Mouse (Mus musculus): Measurements from ENCODE around the gene Fam20a.

DNA sequence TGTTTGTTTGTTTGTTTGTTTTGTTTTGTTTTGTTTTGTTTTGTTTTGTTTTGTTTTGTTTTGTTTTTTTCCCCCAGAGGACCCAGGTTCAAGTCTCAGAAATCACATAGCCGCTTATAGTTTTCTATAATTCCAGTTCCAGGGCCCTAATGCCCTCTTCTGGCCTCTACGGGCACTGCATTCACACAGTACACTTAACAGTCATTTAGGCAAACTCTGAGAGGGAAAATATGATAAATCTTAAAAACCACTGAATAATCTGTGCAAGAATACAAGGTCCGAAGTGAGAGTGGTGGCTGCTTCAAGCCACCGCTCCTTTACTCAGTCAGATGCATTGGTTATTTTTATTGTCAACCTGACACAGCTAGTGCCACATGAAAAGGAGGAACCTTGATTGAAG is 94.4 kb downstream of the Fam20a start:
- no peak for TF ChIP-seq POLR2A (IDR thresholded peaks at IDR 0.05; ENCODE audit: insufficient read depth, low read length)
- no peak for TF ChIP-seq CTCF (IDR thresholded peaks at IDR 0.05; ENCODE audit: low read depth, low read length)
- TF ChIP-seq EP300 (IDR thresholded peaks at IDR 0.05; ENCODE audit: insufficient read depth, low read depth, low read length), result no peak

All from ES-Bruce4 (cell line).